Mouse (Mus musculus): ENCODE measurements around the gene Abhd4. TPM values are rescaled to one million over a fixed set of nuclear protein-coding genes. Genes with fewer than 3 reads are reported as not detected.

The Abhd4 gene
- polyA plus RNA-seq (2015; fragmentation: Nextera tagmentation; extraction: Ambion mirVana) = 61.3 and 67.6 TPM in 2 replicates

DNA sequence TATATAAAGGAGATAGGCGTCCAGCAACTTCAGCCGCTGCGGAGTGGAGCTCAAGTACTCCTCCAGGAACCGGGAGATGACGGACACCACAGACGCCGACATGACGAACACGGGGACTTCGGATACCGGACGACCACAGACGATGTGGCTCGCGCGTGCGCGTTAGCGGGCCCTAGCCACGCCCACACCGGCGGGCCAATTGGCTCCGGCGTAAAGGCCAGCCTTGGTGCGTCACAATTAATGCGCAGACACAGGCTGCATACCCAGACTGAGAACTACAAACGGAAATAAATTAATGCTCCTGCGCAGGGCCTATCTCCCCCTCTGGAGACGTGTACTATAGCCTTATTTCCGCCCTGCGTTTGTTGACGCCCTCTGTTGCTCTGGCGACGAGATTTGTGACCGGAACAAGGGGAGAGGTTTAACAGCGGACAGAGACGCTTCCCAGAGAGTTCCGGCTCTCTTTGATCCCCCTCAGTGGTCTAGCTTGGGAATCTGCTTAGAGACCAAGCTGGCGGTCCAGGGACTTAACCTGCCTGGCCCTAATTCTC, at the start of gene Abhd4, which contains the start of gene Dad1:
Gene Abhd4, plus strand, starts transcription at position 448 of the 551 bp plus-strand sequence.
Gene Dad1, minus strand, starts transcription at position 364 of the 551 bp plus-strand sequence.
- Histone ChIP-seq H3K4me3 (replicated peaks) (peak within 1 kb of the TSS; percentile 81), H3K4me2 (peak within 1 kb of the TSS; percentile 67), H3K36me3 (no peaks in the 10 kb centered on the region), H3K27me3 (no peaks in the 10 kb centered on the region), H3K9me3 (replicated peaks) (no peaks in the 10 kb centered on the region), H3K27ac (peak within 1 kb of the TSS; percentile 89), H3K9ac (peak within 1 kb of the TSS; percentile 69), H3K4me1 (peaks cover 55% of the 10 kb centered on the region)
- peak; percentile 98 for ATAC-seq (replicated peaks; ENCODE audit: low FRiP score)
- WGBS = under 1% methylated on average over 39 of the region's 39 CpGs

DNA sequence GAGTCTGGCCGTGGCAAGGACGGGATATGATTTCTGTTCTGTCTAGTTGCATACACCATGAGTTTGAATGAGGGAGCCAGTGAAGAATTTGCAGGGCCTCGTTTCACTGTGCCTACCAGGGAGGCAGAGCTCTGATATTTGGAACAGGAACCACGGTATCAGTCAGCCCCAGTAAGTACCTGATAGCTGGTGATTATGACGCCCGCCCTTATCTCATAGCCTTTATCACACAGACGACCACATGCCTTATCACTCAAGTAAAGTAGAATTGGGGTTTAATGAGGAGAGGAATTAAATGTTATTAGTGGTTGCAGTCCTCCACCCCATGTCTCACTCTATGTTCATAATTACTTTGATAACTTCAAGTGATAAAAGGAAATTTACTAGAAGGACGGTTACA, 49.7 kb upstream of the Abhd4 start:
- WGBS = 73% methylated on average over 8 of the region's 8 CpGs
- no peak overlapping the region for H3K4me3 ChIP-seq (replicated peaks)
- H3K27me3 ChIP-seq = no peaks in the 10 kb centered on the region
- H3K27ac ChIP-seq = no peak overlapping the region
- H3K4me1 ChIP-seq = peaks cover 28% of the 10 kb centered on the region
- H3K36me3 ChIP-seq = no peaks in the 10 kb centered on the region
- no peak for ATAC-seq (replicated peaks; ENCODE audit: low FRiP score)
- H3K9me3 ChIP-seq (replicated peaks) = no peaks in the 10 kb centered on the region
- no peak overlapping the region for H3K4me2 ChIP-seq
- H3K9ac ChIP-seq = no peak overlapping the region

DNA sequence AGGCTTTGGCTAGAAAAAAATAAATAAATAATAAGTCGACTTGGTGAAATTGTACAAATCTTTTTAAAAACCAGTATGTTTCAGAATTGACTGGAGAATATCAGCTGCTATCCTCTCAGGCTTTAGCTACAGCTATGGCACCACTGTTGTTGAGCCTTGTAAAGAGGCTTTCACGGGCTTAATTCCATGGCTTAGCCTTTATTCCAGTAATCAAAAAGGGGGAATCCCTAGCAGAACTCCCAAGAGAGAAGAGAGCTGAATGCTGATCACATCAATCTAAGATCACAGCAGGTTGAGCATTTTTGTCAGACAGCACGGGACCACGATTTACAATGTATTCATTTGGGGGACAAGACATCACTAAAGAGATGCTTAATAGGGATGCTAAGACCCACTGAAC, 49.2 kb upstream of the Abhd4 start:
- 77% methylated on average over 4 of the region's 4 CpGs for WGBS
- H3K4me3 ChIP-seq (replicated peaks) = no peak overlapping the region
- no peak for ATAC-seq (replicated peaks; ENCODE audit: low FRiP score)

DNA sequence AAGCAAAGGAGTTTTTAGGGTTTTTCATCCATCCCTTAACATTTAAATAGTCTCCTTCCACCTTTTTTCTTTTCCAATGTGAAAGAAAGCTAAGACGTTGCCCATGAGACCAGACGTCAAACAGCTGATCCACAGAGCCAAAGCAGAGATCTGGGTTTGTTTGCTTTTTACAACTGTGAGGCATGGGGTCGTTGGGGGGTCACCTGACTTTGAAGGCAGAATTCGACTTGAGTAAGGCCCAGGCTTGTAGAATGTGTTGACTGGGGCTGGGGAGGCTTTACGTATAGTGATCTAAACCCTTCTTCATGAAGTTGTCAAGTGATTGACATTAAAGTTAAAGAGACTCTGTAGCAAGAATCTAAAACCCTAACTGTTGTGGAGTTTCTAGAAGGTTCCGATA, 48.1 kb upstream of the Abhd4 start:
- Histone ChIP-seq H3K4me2 (no peak overlapping the region), H3K4me1 (peaks cover 28% of the 10 kb centered on the region), H3K36me3 (no peaks in the 10 kb centered on the region), H3K9me3 (replicated peaks) (no peaks in the 10 kb centered on the region), H3K9ac (no peak overlapping the region), H3K27ac (peak overlapping the region; percentile 10; the same call in 1 of the 2 replicates), H3K4me3 (replicated peaks) (no peak overlapping the region), H3K27me3 (no peaks in the 10 kb centered on the region)
- ATAC-seq (replicated peaks; ENCODE audit: low FRiP score) = no peak
- 43% methylated on average over 6 of the region's 6 CpGs for WGBS

More for the DNA sequence above, 49.2 kb upstream of the Abhd4 start:
- Histone ChIP-seq H3K36me3 (no peaks in the 10 kb centered on the region), H3K27me3 (no peaks in the 10 kb centered on the region), H3K9ac (no peak overlapping the region), H3K27ac (no peak overlapping the region), H3K9me3 (replicated peaks) (no peaks in the 10 kb centered on the region), H3K4me1 (peaks cover 28% of the 10 kb centered on the region), H3K4me2 (no peak overlapping the region)

DNA sequence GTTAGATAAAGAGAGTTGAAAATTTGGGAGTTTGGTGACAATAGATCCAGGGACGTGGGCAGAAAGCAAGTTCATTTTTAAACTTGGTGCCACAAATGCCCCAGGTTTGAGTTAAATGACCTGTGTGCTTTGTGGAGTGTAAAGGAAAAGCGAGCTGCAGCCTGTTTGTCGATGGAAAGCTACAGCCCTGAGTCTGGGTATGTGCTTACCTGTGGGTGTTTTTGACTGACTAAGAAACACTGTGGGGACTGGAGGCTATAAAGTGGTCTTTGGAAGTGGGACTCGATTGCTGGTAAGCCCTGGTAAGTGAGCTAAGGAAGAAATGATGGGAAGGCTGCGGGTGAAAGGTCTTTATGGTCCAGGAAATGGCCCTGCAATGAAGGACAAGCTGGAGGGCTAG, 47.7 kb upstream of the Abhd4 start:
- Histone ChIP-seq H3K9ac (no peak overlapping the region), H3K4me1 (peaks cover 28% of the 10 kb centered on the region), H3K27me3 (no peaks in the 10 kb centered on the region), H3K4me2 (no peak overlapping the region), H3K4me3 (replicated peaks) (no peak overlapping the region), H3K9me3 (replicated peaks) (no peaks in the 10 kb centered on the region), H3K27ac (peak overlapping the region; percentile 10; the same call in 1 of the 2 replicates), H3K36me3 (no peaks in the 10 kb centered on the region)
- ATAC-seq (replicated peaks; ENCODE audit: low FRiP score) = no peak
- WGBS = 28% methylated on average over 5 of the region's 5 CpGs

DNA sequence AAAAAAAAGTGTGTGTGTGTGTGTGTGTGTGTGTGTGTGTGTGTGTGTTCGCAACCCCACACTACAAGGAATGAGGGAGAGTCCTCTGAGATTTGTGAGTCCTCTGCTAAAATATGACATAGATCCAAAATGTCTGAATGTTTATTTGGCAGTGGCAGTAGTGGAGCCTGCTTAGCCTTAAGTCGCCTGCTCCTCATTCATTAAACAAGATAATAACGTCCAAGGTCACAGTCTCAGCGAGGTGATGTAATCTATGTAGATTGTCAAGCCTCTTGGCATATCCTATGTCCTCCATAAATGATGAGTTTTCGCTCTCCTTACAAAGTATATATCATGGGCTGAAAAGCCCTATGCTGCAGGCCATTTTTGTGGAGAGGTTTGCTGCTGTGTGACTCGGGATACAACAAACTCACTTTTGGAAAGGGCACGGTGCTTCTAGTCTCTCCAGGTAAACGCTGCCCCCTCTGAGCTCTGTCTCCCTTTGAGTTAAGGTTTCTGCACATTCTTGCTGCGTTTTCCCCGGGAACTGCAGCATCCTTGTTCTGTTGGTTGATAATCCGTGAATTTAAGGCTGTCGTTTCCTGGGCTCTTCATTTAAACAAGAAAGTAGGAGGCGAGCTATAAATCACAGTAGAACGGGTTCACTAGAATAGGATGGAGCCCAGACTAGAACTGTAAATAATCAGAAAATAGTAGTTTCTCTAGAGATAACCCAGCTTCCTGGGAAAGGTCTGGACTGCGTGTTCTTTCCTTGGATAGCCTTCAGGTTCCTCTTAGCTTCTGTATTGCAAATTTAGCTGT, 47.0 kb upstream of the Abhd4 start:
- peak overlapping the region; percentile 67 for H3K27ac ChIP-seq
- H3K4me3 ChIP-seq (replicated peaks) = no peak overlapping the region
- WGBS = 35% methylated on average over 15 of the region's 15 CpGs
- peaks cover 28% of the 10 kb centered on the region for H3K4me1 ChIP-seq
- no peaks in the 10 kb centered on the region for H3K27me3 ChIP-seq
- H3K9me3 ChIP-seq (replicated peaks) = no peaks in the 10 kb centered on the region
- no peak for ATAC-seq (replicated peaks; ENCODE audit: low FRiP score)
- no peak overlapping the region for H3K4me2 ChIP-seq
- H3K9ac ChIP-seq = no peak overlapping the region
- H3K36me3 ChIP-seq = no peaks in the 10 kb centered on the region

DNA sequence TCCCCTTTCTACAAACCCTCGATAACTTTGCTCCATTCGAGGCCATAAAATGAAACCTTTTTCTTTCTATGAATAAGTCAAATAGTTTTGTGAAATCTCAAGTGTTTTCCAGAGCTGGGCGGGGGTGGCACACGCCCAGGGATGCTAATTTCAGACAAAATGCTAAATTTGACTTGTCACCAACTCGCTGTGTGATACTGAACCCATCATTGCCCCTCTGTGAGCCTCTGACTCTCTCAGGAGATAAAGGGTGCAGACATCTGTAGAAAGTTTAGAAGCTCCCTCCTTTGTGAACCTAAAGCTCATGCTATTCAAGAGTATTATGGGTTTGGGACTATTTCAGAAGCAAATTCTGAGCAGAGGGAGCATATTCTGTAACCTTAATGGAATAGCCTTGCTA, 46.1 kb upstream of the Abhd4 start:
- no peaks in the 10 kb centered on the region for H3K36me3 ChIP-seq
- peaks cover 28% of the 10 kb centered on the region for H3K4me1 ChIP-seq
- ATAC-seq (replicated peaks; ENCODE audit: low FRiP score) = no peak
- H3K4me3 ChIP-seq (replicated peaks) = no peak overlapping the region
- no peak overlapping the region for H3K4me2 ChIP-seq
- H3K9me3 ChIP-seq (replicated peaks) = no peaks in the 10 kb centered on the region
- 75% methylated on average over 5 of the region's 5 CpGs for WGBS
- no peak overlapping the region for H3K9ac ChIP-seq
- H3K27me3 ChIP-seq = no peaks in the 10 kb centered on the region
- H3K27ac ChIP-seq = peak overlapping the region; percentile 67

DNA sequence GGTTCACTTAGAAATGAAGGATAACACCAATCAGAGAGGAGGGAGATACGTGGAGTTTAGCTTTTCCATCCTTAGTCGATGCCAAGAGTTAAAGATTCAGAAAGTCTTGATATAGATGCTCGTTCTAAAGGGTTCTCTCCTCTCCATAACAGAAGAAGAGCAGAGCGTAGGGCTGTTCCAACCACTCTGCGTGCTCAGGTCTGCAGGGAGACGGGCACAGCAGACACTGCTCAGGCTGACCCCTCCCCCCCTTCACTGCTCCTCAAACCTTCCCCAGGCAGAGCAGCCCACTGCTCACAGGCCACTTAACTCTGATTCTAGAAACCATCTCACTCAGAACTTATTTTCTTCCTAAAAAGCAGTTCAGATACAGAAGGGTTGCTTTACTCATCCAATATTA, 45.2 kb upstream of the Abhd4 start:
- Histone ChIP-seq H3K4me1 (peaks cover 34% of the 10 kb centered on the region), H3K27me3 (no peaks in the 10 kb centered on the region), H3K27ac (no peak overlapping the region), H3K4me2 (no peak overlapping the region), H3K9me3 (replicated peaks) (no peaks in the 10 kb centered on the region), H3K4me3 (replicated peaks) (no peak overlapping the region), H3K9ac (no peak overlapping the region), H3K36me3 (no peaks in the 10 kb centered on the region)
- no peak for ATAC-seq (replicated peaks; ENCODE audit: low FRiP score)
- WGBS = 84% methylated on average over 6 of the region's 6 CpGs

DNA sequence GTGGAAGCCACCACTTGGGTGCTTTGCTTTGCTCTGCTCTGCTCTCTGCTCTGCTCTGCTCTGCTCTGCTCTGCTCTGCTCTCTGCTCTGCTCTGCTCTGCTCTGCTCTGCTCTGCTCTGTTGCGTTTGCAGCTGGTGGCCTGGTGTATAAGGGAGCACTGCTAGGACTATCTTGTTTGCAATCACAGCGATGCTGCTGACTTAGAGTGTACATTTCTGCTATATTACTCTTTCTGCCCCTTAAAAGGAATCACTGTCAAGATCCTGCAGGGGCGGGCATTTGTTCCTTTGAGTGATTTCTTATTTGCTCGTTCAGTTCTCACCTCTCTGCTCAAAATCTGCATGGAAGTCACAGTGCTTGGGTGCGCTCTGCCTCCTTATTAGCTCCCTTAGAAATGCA, 44.1 kb upstream of the Abhd4 start:
- no peaks in the 10 kb centered on the region for H3K9me3 ChIP-seq (replicated peaks)
- no peaks in the 10 kb centered on the region for H3K36me3 ChIP-seq
- no peak overlapping the region for H3K27ac ChIP-seq
- peaks cover 44% of the 10 kb centered on the region for H3K4me1 ChIP-seq
- H3K4me2 ChIP-seq = no peak overlapping the region
- no peak overlapping the region for H3K4me3 ChIP-seq (replicated peaks)
- no peak for ATAC-seq (replicated peaks; ENCODE audit: low FRiP score)
- WGBS = 65% methylated on average over 5 of the region's 5 CpGs
- no peaks in the 10 kb centered on the region for H3K27me3 ChIP-seq
- H3K9ac ChIP-seq = no peak overlapping the region

DNA sequence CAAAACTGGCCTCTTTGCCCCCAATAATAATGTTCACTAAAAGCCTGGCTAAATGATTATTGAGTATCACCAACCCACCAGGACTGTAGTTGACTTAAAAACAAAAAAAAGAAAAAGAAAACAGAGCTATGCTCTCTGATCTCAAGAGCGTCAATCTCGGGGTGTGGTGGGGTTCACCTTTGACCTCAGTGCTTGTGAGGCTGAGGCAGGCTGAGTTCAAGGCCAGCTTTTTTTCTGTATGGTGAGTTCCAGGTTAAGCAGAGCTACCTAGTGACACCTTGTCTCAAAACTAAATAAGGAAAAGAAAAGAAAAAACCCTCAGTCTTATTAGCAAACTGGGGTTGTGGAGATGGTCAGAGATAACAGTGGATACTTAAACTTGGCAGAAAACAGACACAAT, 43.6 kb upstream of the Abhd4 start:
- no peak overlapping the region for H3K9ac ChIP-seq
- no peak for ATAC-seq (replicated peaks; ENCODE audit: low FRiP score)
- no peaks in the 10 kb centered on the region for H3K36me3 ChIP-seq
- H3K9me3 ChIP-seq (replicated peaks) = no peaks in the 10 kb centered on the region
- no peak overlapping the region for H3K27ac ChIP-seq
- 89% methylated on average over 2 of the region's 2 CpGs for WGBS
- H3K27me3 ChIP-seq = no peaks in the 10 kb centered on the region
- H3K4me3 ChIP-seq (replicated peaks) = no peak overlapping the region
- H3K4me1 ChIP-seq = peaks cover 47% of the 10 kb centered on the region
- no peak overlapping the region for H3K4me2 ChIP-seq

DNA sequence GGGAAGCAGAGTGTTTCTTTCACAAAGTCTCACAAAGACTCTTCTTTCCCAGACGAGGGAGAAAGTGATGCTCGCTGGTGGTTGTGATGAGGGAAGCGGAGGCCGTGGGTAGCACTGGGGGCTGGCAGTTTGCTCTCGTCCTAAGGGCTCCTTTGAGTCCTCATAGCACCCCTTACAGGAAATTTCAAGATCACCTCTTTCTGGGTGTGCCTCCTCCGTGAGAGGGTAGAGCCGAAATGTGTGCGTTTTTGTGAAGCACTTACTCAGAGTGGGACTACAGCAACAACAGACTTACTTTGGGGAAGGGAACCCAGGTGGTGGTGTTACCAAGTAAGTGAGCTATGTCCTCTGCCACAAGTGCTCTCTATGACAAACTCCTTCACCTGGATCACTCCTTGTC, 42.8 kb upstream of the Abhd4 start:
- WGBS = 95% methylated on average over 8 of the region's 8 CpGs
- no peak for ATAC-seq (replicated peaks; ENCODE audit: low FRiP score)
- peaks cover 47% of the 10 kb centered on the region for H3K4me1 ChIP-seq
- H3K27me3 ChIP-seq = no peaks in the 10 kb centered on the region
- no peaks in the 10 kb centered on the region for H3K9me3 ChIP-seq (replicated peaks)
- no peak overlapping the region for H3K4me2 ChIP-seq
- H3K4me3 ChIP-seq (replicated peaks) = no peak overlapping the region
- H3K36me3 ChIP-seq = no peaks in the 10 kb centered on the region
- no peak overlapping the region for H3K9ac ChIP-seq
- no peak overlapping the region for H3K27ac ChIP-seq

DNA sequence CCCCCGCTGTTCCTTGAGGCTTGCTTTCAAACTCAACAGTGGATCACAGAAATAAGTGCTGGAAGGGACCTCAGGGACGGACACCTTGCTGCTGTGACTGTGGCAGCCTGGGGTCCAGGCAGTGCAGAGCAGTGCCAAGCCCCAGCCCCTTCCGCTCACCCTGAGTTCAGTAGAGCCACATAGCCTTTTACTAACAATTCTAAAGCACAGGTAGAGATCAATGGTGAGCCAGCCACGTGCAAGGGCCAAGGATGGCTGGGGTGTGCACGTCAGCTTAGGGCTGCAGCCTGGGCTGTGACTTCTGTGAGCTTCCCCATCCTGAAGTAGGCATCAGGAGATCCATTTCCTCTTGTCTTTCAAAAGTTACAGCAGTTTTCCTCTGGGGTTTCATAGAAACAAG, 42.2 kb upstream of the Abhd4 start:
- Histone ChIP-seq H3K9ac (no peak overlapping the region), H3K4me2 (no peak overlapping the region), H3K9me3 (replicated peaks) (no peaks in the 10 kb centered on the region), H3K27ac (no peak overlapping the region), H3K27me3 (no peaks in the 10 kb centered on the region), H3K4me1 (peaks cover 42% of the 10 kb centered on the region), H3K4me3 (replicated peaks) (no peak overlapping the region), H3K36me3 (no peaks in the 10 kb centered on the region)
- 89% methylated on average over 5 of the region's 5 CpGs for WGBS
- no peak for ATAC-seq (replicated peaks; ENCODE audit: low FRiP score)
